Mouse (Mus musculus) splenic B cell, adult 2 months (primary cell): Measurements from ENCODE around the gene D330045A20Rik.
"Not testable (repeated sequence)": the region's sequence is repeated elsewhere in the genome, so short reads cannot be mapped to it uniquely, and the experiment has no call there.

ENCODE experiments used
- DNase-seq: peaks from one replicate; pipeline ENCODE4 v3.0.0-alpha.2; 2011; ENCODE audit warnings: low read depth, low spot score
- H3K27me3 ChIP-seq: 2 replicates; pipeline ENCODE4 v1.6.1; 2012; ENCODE audit warnings: mild to moderate bottlenecking, low read length, moderate library complexity, mixed read lengths; ENCODE audit not compliant: control insufficient read depth, poor library complexity, insufficient read depth, severe bottlenecking
- H3K36me3 ChIP-seq: 2 replicates; pipeline ENCODE4 v1.6.1; 2012; ENCODE audit warnings: mild to moderate bottlenecking, low read length, moderate library complexity, mixed read lengths; ENCODE audit not compliant: control insufficient read depth, poor library complexity, insufficient read depth, severe bottlenecking

The D330045A20Rik gene

DNA sequence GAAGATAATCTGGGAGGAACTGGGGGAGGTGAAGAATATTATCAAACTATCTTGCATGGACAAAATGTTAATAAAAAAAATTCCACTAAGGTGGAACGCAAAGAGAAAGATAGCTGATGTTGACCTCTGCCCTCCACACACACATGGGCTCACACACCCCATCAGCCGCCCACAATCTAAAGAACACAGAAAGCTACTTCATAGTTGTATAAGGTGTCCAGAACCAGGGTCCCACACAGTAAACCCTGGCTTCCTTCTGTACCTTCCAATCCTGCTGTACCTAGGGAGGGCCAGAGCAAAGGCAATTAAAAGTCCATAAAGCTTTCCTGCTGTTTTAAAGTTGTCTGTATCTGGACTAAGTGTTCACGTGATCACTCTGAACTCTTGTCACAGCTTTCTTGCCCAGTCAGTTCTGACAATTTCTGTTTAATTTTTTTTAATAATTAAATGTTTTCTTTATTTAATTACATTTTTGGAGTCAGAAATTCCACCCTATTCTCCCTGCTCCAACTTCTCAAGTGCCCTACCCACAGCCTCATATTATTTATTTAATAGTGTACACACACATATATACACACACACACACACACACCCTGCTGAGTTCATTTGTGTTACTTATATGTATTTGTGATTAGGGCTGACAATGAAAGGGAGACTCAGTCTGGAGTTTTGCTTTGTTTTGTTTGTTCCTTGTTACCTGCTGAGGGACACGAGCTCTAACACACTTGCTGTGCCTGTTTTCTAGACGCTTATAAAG, 57.7 kb downstream of the D330045A20Rik start:
- no peaks in the 10 kb centered on the region for H3K36me3 ChIP-seq
- H3K27me3 ChIP-seq: no peaks in the 10 kb centered on the region
- no peak for DNase-seq

- no peaks in the 10 kb centered on the region for H3K27me3 ChIP-seq
- no peaks in the 10 kb centered on the region for H3K36me3 ChIP-seq
- no peak for DNase-seq
These were observed 63.6 kb downstream of the D330045A20Rik start for GRCm38 (mm10) chrX:139543726-139544125.

- Histone ChIP-seq H3K36me3 (no peaks in the 10 kb centered on the region), H3K27me3 (no peaks in the 10 kb centered on the region)
- no peak for DNase-seq
These were observed 70.3 kb downstream of the D330045A20Rik start for GRCm38 (mm10) chrX:139550456-139550855.

DNA sequence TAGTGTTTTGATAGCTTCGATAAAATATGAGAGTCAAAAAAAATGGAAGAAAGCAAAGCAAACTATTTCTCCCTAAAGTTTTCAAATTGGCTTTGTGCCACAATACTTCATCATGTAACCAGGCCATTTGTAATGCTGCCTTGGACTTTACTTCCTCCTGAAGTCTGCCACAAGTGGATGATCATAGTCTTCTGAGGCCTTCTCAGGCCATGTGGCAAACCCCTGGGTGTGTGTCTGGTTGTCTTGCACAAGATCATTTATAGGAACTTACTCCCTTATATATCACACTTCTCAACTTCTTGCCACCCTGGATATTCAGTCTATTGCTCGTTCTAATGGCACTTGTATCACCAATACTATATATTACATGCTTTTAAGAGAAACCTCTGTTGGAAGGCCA, 71.9 kb downstream of the D330045A20Rik start:
- no peak for DNase-seq
- H3K27me3 ChIP-seq: no peaks in the 10 kb centered on the region
- no peaks in the 10 kb centered on the region for H3K36me3 ChIP-seq

GRCm38 (mm10) chrX:139562255-139562924, 82.2 kb downstream of the D330045A20Rik start:
- no peak for DNase-seq
- no peaks in the 10 kb centered on the region for H3K36me3 ChIP-seq
- no peaks in the 10 kb centered on the region for H3K27me3 ChIP-seq

- DNase-seq: no peak
- H3K27me3 ChIP-seq: no peaks in the 10 kb centered on the region
- no peaks in the 10 kb centered on the region for H3K36me3 ChIP-seq
These were observed 82.8 kb downstream of the D330045A20Rik start, which contains the start of gene Rnf128 for GRCm38 (mm10) chrX:139562925-139563461. Gene Rnf128 (plus strand): TSS chrX:139563316.

DNA sequence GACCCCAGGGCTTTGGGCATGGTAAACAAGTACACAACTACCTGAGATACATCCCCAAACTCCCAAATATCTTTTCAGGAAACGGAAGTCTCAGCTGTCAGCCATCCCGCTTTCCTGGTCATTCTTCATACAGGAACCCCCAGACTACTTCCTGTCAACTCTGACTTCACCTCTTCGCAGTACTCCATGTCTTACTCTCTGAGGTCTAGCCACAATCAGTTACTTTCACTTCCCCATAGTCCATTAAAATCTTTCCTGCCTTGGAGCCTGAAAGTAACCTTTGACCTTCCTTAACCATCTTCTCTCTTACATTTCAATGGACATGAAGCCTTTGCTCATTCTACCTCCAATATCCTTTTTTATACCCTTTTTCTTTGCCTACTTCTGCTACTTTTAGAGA, 89.9 kb downstream of the D330045A20Rik start:
- DNase-seq: no peak
- Histone ChIP-seq H3K27me3 (no peaks in the 10 kb centered on the region), H3K36me3 (no peaks in the 10 kb centered on the region)

DNA sequence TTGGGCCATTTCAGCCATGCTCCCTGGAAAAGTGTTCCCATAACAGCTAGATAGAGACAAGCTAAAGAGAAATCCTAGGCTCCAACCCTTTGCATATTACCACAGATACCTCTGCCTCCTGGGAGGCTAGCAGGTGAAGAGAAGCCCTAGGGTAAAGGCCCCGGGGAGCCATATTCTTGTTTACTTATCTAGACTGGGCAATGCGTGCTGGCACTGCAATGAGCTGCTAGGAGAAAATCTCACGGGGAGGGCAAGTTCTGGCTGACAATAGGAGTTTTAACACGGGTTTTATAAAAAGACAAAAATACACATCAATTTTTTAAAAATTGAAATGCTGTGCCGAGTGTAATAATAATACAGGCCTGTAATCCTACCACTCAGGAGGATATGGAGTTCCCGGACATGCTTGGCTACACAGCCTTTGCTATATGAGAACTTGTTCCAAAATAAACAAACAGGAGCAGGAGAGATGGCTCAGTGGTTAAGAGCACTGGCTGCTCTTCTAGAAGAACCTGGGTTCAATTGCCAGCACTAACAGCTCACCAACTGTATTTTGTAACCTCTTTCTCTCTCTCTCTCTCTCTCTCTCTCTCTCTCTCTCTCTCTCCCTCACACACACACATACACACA, 98.6 kb downstream of the D330045A20Rik start:
- Histone ChIP-seq H3K27me3 (no peaks in the 10 kb centered on the region), H3K36me3 (no peaks in the 10 kb centered on the region)
- no peak for DNase-seq

GRCm38 (mm10) chrX:139583616-139584015, 103.4 kb downstream of the D330045A20Rik start:
- DNase-seq: no peak
- Histone ChIP-seq H3K36me3 (no peaks in the 10 kb centered on the region), H3K27me3 (no peaks in the 10 kb centered on the region)

GRCm38 (mm10) chrX:139586676-139587075, 106.5 kb downstream of the D330045A20Rik start:
- H3K27me3 ChIP-seq, DNase-seq, H3K36me3 ChIP-seq: not testable (repeated sequence)

DNA sequence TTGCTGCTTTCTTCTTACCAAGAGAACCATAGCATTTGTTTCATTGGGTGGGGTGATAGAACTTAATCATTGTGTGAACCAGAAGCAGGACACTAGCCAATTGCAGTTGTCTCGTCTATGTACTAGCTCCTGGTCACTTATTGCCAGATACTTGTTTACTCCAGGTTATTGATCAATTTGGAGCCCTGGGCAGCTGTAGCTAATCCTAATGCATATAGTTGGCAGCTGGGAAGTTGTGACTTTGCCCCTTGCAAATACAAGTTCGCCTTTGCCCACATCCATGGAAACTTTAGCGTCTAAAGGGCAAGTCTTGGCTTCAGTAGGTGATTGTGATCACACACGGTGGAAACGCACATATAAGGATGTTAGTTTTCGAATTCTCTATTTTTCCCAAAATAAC, 116.2 kb downstream of the D330045A20Rik start:
- no peak for DNase-seq
- Histone ChIP-seq H3K27me3 (no peaks in the 10 kb centered on the region), H3K36me3 (no peaks in the 10 kb centered on the region)
